Mouse (Mus musculus): ENCODE measurements at regions not wholly inside any gene's neighbourhood (a gene's known extent, or its start where the extent isn't known, plus 50 kb on each side); places are given as distances from the start of the nearest gene placed in this dataset.
A peak's percentile ranks its signal among the peaks of the same experiment; 100 is the strongest.
"Not testable (repeated sequence)": the region's sequence is repeated elsewhere in the genome, so short reads cannot be mapped to it uniquely, and the experiment has no call there.

DNA sequence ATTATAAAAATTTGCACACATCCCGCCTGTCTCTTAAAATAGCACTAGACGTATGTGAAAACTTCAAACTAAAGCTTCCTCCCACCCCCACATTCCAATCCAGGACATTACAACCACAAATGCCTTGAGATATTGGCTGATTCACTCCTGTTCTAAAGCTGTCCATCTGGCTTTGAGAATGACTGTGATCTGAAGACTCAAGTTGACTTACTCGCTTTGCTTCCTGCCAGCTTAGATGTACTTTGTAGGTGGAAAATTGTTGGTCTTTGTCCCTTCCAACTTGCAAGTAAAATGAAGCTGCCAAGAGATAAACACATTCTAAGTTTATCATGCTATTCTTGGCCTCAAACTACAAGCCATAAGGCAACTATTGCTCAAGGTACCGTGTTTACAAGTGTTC lies 779.7 kb downstream of the Cetn3 start:
- intact Hi-C loops (cut with DNase I), result no loop called here
- DNase-seq, result peak in 1 of 2 experiments; percentile 3

DNA sequence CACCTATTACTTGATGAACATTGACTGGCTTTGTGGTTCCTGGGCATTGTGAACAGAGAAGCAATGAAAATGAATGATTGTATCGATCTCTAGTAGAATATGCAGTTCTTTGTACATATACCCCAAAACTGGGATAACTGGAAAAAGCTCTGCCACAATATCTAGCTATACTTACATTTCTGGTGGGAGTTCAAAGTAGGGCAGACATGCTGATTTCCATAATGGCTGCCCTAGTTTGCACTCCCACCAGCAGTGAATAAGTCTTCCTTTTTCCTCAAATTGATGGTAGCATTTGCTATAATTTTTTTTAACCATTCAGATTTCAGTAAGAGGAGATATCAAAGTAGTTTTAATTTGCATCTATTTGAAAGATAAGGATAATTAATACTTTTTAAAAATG lies 788.0 kb downstream of the Cetn3 start:
- DNase-seq, result no peak
- intact Hi-C loops (cut with DNase I), result no loop called here

DNA sequence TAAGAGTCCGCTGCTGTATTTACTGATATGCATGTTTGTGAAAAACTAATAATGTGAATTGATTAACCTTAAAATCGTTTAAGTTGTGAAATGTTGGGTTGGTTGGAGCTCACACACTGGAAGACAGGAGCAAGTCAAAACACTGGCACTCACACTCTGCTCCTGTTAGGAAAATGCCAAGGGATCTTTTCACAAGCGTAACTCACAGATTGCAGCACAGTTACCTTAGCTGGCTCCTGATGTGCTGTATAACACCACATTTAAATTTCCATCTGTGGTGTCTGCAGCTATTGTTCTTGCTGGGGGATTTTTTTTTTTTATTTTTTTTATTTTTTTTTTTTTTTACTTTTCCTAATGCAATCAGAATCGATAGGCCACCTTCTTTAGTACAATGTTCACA lies 795.1 kb downstream of the Cetn3 start:
- intact Hi-C loops (cut with DNase I), result no loop called here
- no peak for DNase-seq

GRCm38 (mm10) chr13:82586335-82586734 lies 803.5 kb downstream of the Cetn3 start:
- DNase-seq, result no peak
- intact Hi-C loops (cut with DNase I), result no loop called here

- intact Hi-C loops (cut with DNase I), result no loop called here
- no peak for DNase-seq
These were observed 811.0 kb downstream of the Cetn3 start for GRCm38 (mm10) chr13:82593831-82594230.

- no peak for DNase-seq
- intact Hi-C loops (cut with DNase I), result no loop called here
These were observed 812.7 kb downstream of the Cetn3 start for GRCm38 (mm10) chr13:82595566-82595965.

DNA sequence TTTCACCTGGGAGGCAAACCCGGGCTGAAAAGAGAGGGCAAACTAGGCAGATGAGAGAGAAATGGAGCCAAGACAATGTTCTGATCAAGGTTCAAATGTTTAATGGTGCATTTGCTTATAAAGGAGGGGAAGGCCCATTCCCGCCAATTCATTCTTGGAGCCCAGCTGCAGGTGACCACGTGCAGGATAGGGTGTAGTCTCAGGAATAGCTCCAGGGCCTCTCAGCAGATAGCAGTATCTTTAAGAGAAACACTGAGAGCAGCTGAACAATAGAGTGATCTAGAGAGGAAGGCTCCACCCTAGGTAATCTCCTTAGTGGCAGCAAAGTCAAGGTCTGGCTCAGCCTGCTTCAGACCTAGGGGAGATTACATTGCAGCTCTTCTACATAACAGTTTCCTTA lies 823.0 kb downstream of the Cetn3 start:
- DNase-seq; intact Hi-C loops (cut with DNase I): not testable (repeated sequence)

GRCm38 (mm10) chr13:82619005-82619653 lies 836.3 kb downstream of the Cetn3 start:
- intact Hi-C loops (cut with DNase I), result no loop called here
- DNase-seq, result no peak

GRCm38 (mm10) chr13:82620036-82620435 lies 837.2 kb downstream of the Cetn3 start:
- no peak for DNase-seq
- intact Hi-C loops (cut with DNase I), result no loop called here

DNA sequence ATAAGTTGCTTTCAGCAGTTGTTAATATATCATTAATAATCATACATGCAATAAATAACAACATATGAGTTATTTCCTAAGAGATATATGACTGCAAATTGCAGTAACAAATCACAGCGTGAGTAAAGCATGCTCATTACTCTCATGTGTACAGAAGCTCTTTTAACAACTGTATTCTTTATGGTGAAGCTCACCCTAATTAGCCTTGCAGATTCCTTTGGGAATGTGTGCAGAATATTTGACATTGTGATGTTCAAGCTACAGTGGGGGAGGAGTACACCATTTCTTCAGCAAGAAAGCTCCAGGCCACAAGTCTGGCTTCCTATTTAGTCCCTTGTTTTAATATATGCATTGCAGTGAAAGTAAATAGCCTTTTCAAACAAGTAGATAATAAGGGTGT lies 837.9 kb downstream of the Cetn3 start:
- intact Hi-C loops (cut with DNase I), result no loop called here
- no peak for DNase-seq

- DNase-seq; intact Hi-C loops (cut with DNase I): not testable (repeated sequence)
These were observed 845.9 kb downstream of the Cetn3 start for GRCm38 (mm10) chr13:82628727-82629126.

All from heart, postnatal 10 days (tissue).